Mouse (Mus musculus) ES-E14 (cell line): ENCODE measurements around the gene Clstn3.

Experiments used
- CHD2 ChIP-seq: IDR thresholded peaks from 2 replicates; pipeline ENCODE4 v1.6.1; 2014; ENCODE audit warnings: mild to moderate bottlenecking, low read depth, low read length, inconsistent platforms
- HCFC1 ChIP-seq: IDR thresholded peaks from 2 replicates; pipeline ENCODE4 v1.6.1; 2012; ENCODE audit warnings: low read length, inconsistent platforms, borderline replicate concordance; ENCODE audit not compliant: insufficient read depth
- ZNF384 ChIP-seq: IDR thresholded peaks from 2 replicates; pipeline ENCODE4 v1.6.1; 2012; ENCODE audit warnings: low read depth, low read length, inconsistent platforms

GRCm38 (mm10) chr6:124472801-124473200 lies 8.2 kb upstream of the Clstn3 start:
- TF ChIP-seq CHD2 (no peak), HCFC1 (no peak), ZNF384 (no peak)
